Mouse (Mus musculus) liver, embryonic 16.5 days (tissue): ENCODE measurements around the gene Pla2g4f. TPM values are rescaled to one million over a fixed set of nuclear protein-coding genes. Genes with fewer than 3 reads are reported as not detected.

ENCODE experiments used
- ATAC-seq: fragments of 200-750 bp; cut with Nextera tagmentation; 2 replicates; pipeline ENCODE4 v1.8.0; 2017; ENCODE audit warnings: low read depth, mild to moderate bottlenecking, moderate number of reproducible peaks, moderate library complexity
- H3K27ac ChIP-seq: fragments of 300-500 bp; sonication (generic); 2 replicates; pipeline ENCODE4 v1.5.1; 2014; ENCODE audit warnings: mild to moderate bottlenecking, low read length
- H3K27me3 ChIP-seq: fragments of 300-500 bp; sonication (generic); 2 replicates; pipeline ENCODE4 v1.6.1; 2014; ENCODE audit warnings: low read depth, low read length, mixed read lengths; ENCODE audit not compliant: control insufficient read depth, insufficient read depth
- H3K36me3 ChIP-seq: fragments of 300-500 bp; sonication (generic); 2 replicates; pipeline ENCODE4 v1.6.1; 2014; ENCODE audit warnings: mild to moderate bottlenecking; ENCODE audit not compliant: control insufficient read depth, insufficient read depth
- H3K4me1 ChIP-seq: fragments of 300-500 bp; sonication (generic); 2 replicates; pipeline ENCODE4 v1.6.1; 2014; ENCODE audit warnings: low read depth, low read length, mixed read lengths; ENCODE audit not compliant: control insufficient read depth
- H3K4me2 ChIP-seq: fragments of 300-500 bp; sonication (generic); 2 replicates; pipeline ENCODE4 v1.6.1; 2014; ENCODE audit warnings: low read depth, low read length, mixed read lengths
- H3K4me3 ChIP-seq: fragments of 300-500 bp; sonication (generic); 2 replicates; pipeline ENCODE4 v1.5.1; 2014; ENCODE audit warnings: low read depth, mild to moderate bottlenecking, low read length
- H3K9ac ChIP-seq: fragments of 300-500 bp; sonication (generic); 2 replicates; pipeline ENCODE4 v1.6.1; 2014; ENCODE audit warnings: low read depth, low read length
- H3K9me3 ChIP-seq: fragments of 300-500 bp; sonication (generic); replicated peaks from 2 replicates; pipeline ENCODE4 v1.6.1; 2016; ENCODE audit warnings: low read length; ENCODE audit not compliant: control insufficient read depth
- WGBS: fragments of 180-500 bp; shearing (Covaris S2); extraction: QIAGEN DNeasy Blood & Tissue Kit; methylation state at CpG from one replicate; pipeline ENCODE4 v1.1.7; 2014; ENCODE audit not compliant: insufficient replicate concordance; 5-methylcytosine and 5-hydroxymethylcytosine counted together
- polyA plus RNA-seq: library from polyadenylated mRNA; unstranded; fragments of >200 nt; fragmentation: Nextera tagmentation; extraction: Ambion mirVana; gene quantifications from 2 replicates; pipeline ENCODE4 v1.2.1, GENCODE M21; 2015

Pla2g4f gene
- polyA plus RNA-seq, result not detected in 2 replicates

DNA sequence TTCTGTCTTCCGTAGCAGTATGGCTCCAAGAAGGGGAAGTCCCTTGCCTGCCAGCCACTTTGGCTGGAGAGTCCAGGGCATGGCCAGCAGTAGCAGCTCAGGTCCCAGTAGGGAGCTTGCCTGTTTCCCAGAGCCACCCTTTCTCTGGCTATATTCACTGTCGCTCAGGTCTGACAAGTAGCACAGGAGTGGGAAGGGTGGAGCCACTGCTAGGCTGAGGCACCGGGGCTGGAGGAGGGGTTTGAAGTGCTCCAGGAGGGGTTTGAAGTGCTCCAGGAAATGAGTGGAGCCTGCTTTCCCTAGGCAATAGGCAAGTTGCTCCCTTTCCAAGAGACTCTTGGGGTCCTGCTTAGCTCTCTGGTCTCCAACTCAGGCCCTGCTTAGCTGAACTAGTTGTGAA is at the start of gene Pla2g4f:
Gene Pla2g4f, minus strand, starts transcription at position 190 of the 400 bp plus-strand sequence.
- Histone ChIP-seq H3K36me3 (0 out of 2 replicates have a peak, but pooled peaks cover 2% of the 10 kb centered on the region), H3K27me3 (no peaks in the 10 kb centered on the region), H3K4me2 (no peak within 1 kb of the TSS), H3K9me3 (no peaks in the 10 kb centered on the region), H3K27ac (no peak within 1 kb of the TSS), H3K4me3 (no peak within 1 kb of the TSS), H3K9ac (no peak within 1 kb of the TSS), H3K4me1 (no peaks in the 10 kb centered on the region)
- no peak for ATAC-seq
- 33% methylated on average over 3 of the region's 3 CpGs for WGBS

DNA sequence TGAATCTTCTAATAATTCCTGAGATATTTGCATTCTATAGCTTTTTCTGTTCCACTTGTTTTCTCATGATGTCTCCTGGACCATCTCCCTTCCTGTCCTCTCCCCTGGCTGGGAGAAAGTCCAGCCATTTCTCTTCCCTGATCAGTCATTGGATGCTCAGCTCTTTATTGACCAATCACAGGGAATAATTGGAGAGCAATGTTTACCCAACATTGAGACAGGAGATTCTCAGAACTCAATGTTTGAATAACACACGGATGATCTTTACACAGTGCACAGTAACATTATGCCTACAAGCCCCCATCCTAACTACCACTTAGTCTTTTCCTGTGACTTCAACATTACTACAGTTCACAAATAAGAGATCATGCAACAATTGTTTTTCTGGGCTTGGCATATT is 46.5 kb upstream of the Pla2g4f start:
- Histone ChIP-seq H3K36me3 (peaks cover 21% of the 10 kb centered on the region), H3K27ac (no peak overlapping the region), H3K4me3 (no peak overlapping the region), H3K4me1 (no peaks in the 10 kb centered on the region; the same call in 1 of the 2 replicates), H3K4me2 (no peak overlapping the region), H3K9me3 (no peaks in the 10 kb centered on the region), H3K9ac (no peak overlapping the region), H3K27me3 (no peaks in the 10 kb centered on the region)
- peak; percentile 75 for ATAC-seq
- whole genome bisulfite sequencing, result 70% methylated on average over 1 of the region's 1 CpGs

DNA sequence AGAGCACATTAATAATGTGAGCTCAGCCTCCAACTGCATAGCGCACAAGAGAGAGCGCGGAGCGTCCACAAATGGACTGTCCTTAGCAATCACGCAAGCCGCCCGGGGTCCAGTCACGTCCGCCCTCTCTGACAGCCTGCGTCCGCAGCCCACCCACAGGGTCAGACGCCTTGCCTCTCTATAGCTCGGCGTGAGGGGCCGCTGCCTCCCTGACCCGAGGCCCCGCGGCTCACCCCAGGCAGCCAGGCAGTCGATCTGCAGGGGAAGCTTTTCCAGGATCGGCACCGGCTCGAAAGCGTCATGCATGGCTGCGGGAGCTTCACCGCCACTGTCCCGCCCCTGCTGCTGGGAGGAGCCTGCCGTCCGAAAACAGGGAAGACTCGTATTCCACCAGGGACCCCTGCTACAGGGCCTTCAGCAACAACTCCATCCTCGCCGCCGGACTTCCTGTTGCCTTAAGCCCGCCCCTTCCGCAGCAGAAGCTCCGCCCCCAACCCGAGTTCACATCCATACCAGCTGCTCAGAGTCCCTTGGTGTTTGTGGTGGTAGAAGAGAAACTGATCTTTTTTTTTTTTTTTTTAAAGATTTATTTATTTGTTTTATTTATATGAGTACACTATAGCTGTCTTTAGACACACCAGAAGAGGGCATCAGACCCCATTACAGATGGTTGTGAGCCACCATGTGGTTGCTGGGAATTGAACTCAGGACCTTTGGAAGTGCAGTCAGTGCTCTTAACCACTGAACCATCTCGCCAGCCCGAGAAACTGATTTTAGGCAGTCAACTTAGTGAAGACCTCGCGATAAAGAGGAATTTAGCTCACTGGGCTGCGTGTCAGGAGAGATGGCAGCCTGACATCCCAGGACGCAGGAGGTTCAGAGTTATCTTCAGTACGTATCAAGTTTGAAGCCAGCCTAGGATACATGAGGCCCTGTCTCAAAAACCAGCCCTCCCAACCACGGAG is 39.0 kb upstream of the Pla2g4f start, which contains the start of gene Vps39:
Gene Vps39, minus strand, starts transcription at position 456 of the 965 bp plus-strand sequence.
- Histone ChIP-seq H3K27ac (peak within 1 kb of the TSS; percentile 61; the same call in 1 of the 2 replicates), H3K9me3 (no peaks in the 10 kb centered on the region), H3K4me1 (peaks cover 7% of the 10 kb centered on the region; the same call in 1 of the 2 replicates), H3K4me2 (peak within 1 kb of the TSS; percentile 73), H3K9ac (peak within 1 kb of the TSS; percentile 87), H3K4me3 (peak within 1 kb of the TSS; percentile 95), H3K36me3 (peaks cover 15% of the 10 kb centered on the region), H3K27me3 (no peaks in the 10 kb centered on the region)
- ATAC-seq, result peak; percentile 89
- 9% methylated on average over 44 of the region's 44 CpGs for WGBS

DNA sequence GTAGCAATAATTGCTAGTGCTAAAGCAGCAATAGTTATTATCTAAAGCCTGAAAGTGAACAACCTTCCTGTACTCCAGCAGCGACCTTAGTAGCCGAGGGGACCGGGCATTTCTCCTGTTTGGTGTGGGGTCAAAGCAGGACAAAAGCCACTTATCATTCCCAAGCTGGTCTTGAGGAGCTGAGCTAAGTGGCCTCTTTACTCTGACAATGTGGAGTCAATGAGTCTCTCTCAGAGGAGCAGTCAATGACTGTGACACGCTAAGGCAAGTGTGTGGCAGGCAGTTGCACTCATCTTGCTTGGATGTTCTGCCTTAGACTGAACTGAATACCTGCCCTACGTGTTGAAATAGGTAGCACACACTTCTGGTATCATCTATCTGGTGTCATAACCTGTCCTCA is 37.4 kb upstream of the Pla2g4f start:
- Histone ChIP-seq H3K4me1 (peaks cover 7% of the 10 kb centered on the region; the same call in 1 of the 2 replicates), H3K4me3 (no peak overlapping the region), H3K27ac (no peak overlapping the region), H3K4me2 (0 out of 2 replicates have a peak overlapping the region, but pooled peaks have one; percentile 73), H3K9ac (no peak overlapping the region), H3K27me3 (no peaks in the 10 kb centered on the region), H3K36me3 (peaks cover 11% of the 10 kb centered on the region), H3K9me3 (no peaks in the 10 kb centered on the region)
- WGBS, result 76% methylated on average over 5 of the region's 5 CpGs
- no peak for ATAC-seq

DNA sequence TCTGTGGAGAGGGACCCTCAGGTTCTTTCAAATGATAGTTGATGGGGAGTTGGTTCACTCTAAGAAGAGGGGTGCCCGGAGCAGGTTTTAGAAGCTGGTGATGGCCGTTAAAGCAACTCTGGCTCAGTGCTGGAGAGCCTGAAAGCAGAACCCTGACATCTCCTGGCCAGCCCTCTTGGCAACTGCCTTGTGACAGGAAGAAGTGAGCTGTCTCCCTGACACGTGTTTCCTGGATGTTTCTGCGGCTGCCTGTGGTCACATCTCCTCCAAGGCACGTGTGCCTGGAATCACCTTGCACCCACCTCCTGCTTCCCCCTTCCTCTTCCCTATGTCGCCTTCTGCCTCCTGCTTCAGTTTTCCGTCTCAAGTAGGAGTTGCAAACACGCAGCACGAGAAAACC is 34.2 kb upstream of the Pla2g4f start:
- Histone ChIP-seq H3K4me3 (no peak overlapping the region), H3K27ac (no peak overlapping the region), H3K9ac (no peak overlapping the region), H3K9me3 (no peaks in the 10 kb centered on the region), H3K4me2 (no peak overlapping the region), H3K4me1 (peaks cover 7% of the 10 kb centered on the region; the same call in 1 of the 2 replicates), H3K27me3 (no peaks in the 10 kb centered on the region), H3K36me3 (no peaks in the 10 kb centered on the region; the same call in 1 of the 2 replicates)
- ATAC-seq, result no peak
- WGBS, result 28% methylated on average over 9 of the region's 9 CpGs

DNA sequence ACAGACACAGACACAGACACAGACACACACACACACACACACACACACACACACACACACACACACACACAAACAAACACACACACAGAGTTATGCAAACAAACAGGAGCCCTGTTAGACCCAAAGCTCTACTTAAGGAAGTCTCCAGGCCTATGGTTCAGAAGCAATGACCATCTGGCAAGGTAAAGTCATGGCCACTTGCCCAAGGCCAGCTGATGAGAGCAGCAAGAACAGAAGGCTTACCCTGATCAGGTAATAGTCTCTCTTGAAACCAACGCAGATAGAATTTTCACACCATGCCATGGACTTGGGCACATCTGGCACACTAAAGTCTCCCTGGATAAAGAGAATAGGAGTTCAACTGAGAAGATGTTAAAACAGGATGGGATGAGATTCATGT is 27.8 kb upstream of the Pla2g4f start:
- H3K4me2 ChIP-seq, result no peak overlapping the region
- H3K4me1 ChIP-seq, result no peaks in the 10 kb centered on the region
- H3K4me3 ChIP-seq, result no peak overlapping the region
- 82% methylated on average over 1 of the region's 1 CpGs for WGBS
- ATAC-seq, result no peak
- no peak overlapping the region for H3K27ac ChIP-seq
- no peaks in the 10 kb centered on the region; the same call in 1 of the 2 replicates for H3K36me3 ChIP-seq
- H3K9me3 ChIP-seq, result no peaks in the 10 kb centered on the region
- H3K9ac ChIP-seq, result no peak overlapping the region
- no peaks in the 10 kb centered on the region for H3K27me3 ChIP-seq

DNA sequence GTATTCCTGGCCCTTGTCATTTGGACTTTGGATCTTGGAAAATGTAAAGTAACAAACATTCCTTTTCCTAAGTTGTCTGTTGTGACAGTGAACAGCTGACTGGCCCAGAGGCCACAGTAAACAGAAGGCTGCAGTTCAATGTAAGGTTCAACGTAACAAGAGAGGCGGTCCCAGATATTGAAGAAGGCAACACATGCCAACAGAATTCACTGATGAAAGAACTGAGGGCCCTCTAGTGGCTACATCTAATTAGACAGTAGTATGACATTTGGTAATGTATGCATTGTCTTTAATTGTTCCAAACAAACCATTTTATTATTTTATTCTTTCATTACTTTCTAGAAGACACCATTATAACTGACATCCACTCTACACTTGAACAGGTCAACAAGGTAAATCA is 23.9 kb upstream of the Pla2g4f start:
- 78% methylated on average over 2 of the region's 2 CpGs for WGBS
- Histone ChIP-seq H3K4me2 (no peak overlapping the region), H3K27ac (no peak overlapping the region), H3K4me1 (no peaks in the 10 kb centered on the region), H3K9ac (no peak overlapping the region), H3K9me3 (no peaks in the 10 kb centered on the region), H3K27me3 (no peaks in the 10 kb centered on the region), H3K4me3 (no peak overlapping the region), H3K36me3 (peaks cover 7% of the 10 kb centered on the region)
- no peak for ATAC-seq

DNA sequence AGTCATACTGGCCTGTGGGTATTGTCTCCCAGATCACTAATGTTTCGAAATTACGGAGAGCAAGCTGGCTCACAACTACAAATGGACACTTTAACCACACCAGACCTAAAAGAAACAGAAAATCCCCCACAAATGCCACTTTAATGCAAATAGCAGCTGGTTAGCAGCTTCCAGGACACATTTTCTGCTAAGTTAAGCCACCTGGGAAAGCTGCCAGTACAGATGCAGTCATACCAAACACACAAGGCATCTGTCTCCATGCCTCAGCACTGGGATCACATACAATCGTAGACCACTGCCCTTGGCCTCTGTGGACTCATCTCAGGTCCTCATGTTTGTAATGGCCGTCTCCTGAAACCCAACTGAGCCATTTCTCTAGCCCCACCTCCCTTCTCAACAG is 17.6 kb upstream of the Pla2g4f start:
- Histone ChIP-seq H3K4me1 (no peaks in the 10 kb centered on the region), H3K27ac (no peak overlapping the region), H3K27me3 (no peaks in the 10 kb centered on the region), H3K9me3 (no peaks in the 10 kb centered on the region), H3K4me3 (no peak overlapping the region), H3K36me3 (peaks cover 13% of the 10 kb centered on the region), H3K9ac (no peak overlapping the region), H3K4me2 (no peak overlapping the region)
- WGBS, result 81% methylated on average over 4 of the region's 4 CpGs
- ATAC-seq, result no peak

DNA sequence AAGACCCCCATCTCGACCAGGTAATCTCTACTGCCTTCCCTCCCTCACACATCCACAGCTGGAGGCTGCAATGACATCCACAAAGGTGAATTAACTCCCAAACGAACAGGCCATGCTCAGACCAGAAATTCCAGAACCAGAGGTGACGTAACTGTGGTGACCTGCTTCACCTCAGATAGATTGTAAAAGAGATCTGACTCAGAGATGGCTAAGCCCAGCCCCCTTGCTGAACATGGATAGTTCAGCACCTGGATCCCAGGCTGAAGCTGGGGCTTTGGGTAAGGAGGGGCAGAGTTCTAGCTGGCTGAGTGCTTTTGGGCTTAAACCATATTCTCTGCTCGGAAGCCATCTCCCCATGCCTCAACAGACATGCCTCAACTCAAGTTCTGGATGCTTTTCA is 1.1 kb upstream of the Pla2g4f start:
- Histone ChIP-seq H3K9ac (no peak overlapping the region), H3K4me3 (no peak overlapping the region), H3K9me3 (no peaks in the 10 kb centered on the region), H3K4me1 (no peaks in the 10 kb centered on the region), H3K27me3 (no peaks in the 10 kb centered on the region), H3K27ac (no peak overlapping the region), H3K4me2 (no peak overlapping the region), H3K36me3 (0 out of 2 replicates have a peak, but pooled peaks cover 2% of the 10 kb centered on the region)
- ATAC-seq, result no peak
- 49% methylated on average over 4 of the region's 4 CpGs for WGBS
